ENCODE assay signal across 28 mouse cellular contexts in the genomic region with DNA sequence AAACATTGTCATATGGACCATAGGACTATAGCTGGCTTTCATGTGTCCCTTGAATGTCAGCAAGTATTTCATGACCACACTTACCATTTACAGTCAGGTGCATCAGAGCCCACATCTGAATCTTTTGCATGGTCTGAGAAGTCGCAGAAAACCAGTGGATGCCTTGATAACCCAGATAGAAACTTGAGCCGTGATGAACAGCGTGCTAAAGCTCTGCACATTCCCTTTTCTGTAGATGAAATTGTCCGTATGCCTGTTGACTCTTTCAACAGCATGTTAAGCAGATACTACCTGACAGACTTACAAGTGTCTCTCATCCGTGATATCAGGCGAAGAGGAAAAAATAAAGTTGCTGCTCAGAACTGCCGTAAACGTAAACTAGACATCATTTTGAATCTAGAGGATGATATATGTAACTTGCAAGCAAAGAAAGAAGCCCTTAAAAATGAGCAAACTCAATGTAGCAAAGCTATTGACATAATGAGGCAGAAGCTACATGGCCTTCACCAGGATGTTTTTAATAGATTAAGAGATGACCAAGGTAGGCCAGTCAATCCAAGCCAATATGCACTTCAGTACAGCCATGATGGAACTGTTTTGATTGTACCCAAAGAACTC. TPM values are rescaled to one million over a fixed set of nuclear protein-coding genes. Genes with fewer than 3 reads are reported as not detected.
A peak's percentile ranks its signal among the peaks of the same experiment; 100 is the strongest.
DNase-seq lines count a peak whose midpoint lies in the region; ATAC-seq lines count a peak whose summit lies in the region.
"Had no signal": no experiment of that assay in that cellular context is flagged by ENCODE, and none has a peak within 500 bp of the region (broad histone marks: within the 10 kb centered on the region; RNA-seq: fewer than 3 reads in every experiment).

No protein-coding gene starts in this region.

- 0 out of 2 replicates have a peak overlapping the region, but pooled peaks have one; percentile 12 for H3K27ac ChIP-seq in heart, embryonic 13.5 days (replicated peaks)
- H3K27ac ChIP-seq: embryonic facial prominence, embryonic 13.5 days; forebrain, embryonic 10.5 days; hindbrain, embryonic 12.5 days; hindbrain, postnatal 0 days; limb, embryonic 15.5 days; liver, embryonic 13.5 days; stomach, embryonic 15.5 days had no signal

- intact Hi-C loops in heart, postnatal 10 days (cut with DNase I), result no loop called here

- WGBS in heart, embryonic 13.5 days, result 69% methylated on average over 8 of the region's 8 CpGs

- no peaks in the 10 kb centered on the region for H3K9me3 ChIP-seq in heart, embryonic 13.5 days
- H3K9me3 ChIP-seq: embryonic facial prominence, embryonic 13.5 days; forebrain, embryonic 10.5 days; hindbrain, embryonic 12.5 days; limb, embryonic 15.5 days; liver, embryonic 13.5 days; stomach, embryonic 15.5 days had no signal

- ATAC-seq in heart, embryonic 13.5 days (ENCODE audit: extremely low read depth, insufficient number of reproducible peaks, low FRiP score, low TSS enrichment), result no peak
- ATAC-seq: forebrain, embryonic 16.5 days; hindbrain, postnatal 0 days; intestine, embryonic 16.5 days; Patski had no signal

- H3K9ac ChIP-seq in heart, embryonic 13.5 days, result no peak overlapping the region
- H3K9ac ChIP-seq: embryonic facial prominence, embryonic 13.5 days; hindbrain, embryonic 12.5 days; limb, embryonic 15.5 days; liver, embryonic 13.5 days; stomach, embryonic 15.5 days had no signal

- 0 out of 2 replicates have a peak, but pooled peaks cover 4% of the 10 kb centered on the region for H3K4me1 ChIP-seq in heart, embryonic 13.5 days
- H3K4me1 ChIP-seq: hindbrain, embryonic 12.5 days; stomach, embryonic 15.5 days had no signal

- H3K4me2 ChIP-seq in heart, embryonic 13.5 days, result no peak overlapping the region
- H3K4me2 ChIP-seq: embryonic facial prominence, embryonic 13.5 days; hindbrain, embryonic 12.5 days; limb, embryonic 15.5 days; liver, embryonic 13.5 days; stomach, embryonic 15.5 days had no signal

- no peaks in the 10 kb centered on the region for H3K27me3 ChIP-seq in heart, embryonic 13.5 days (replicated peaks)
- H3K27me3 ChIP-seq: embryonic facial prominence, embryonic 13.5 days; hindbrain, embryonic 12.5 days; limb, embryonic 15.5 days; liver, embryonic 13.5 days; Patski; stomach, embryonic 15.5 days had no signal

- peaks cover 48% of the 10 kb centered on the region for H3K36me3 ChIP-seq in heart, embryonic 13.5 days

- no peak overlapping the region for H3K4me3 ChIP-seq in heart, embryonic 13.5 days
- H3K4me3 ChIP-seq: embryonic facial prominence, embryonic 13.5 days; forebrain, embryonic 10.5 days; hindbrain, embryonic 12.5 days; limb, embryonic 15.5 days; liver, embryonic 13.5 days; stomach, embryonic 15.5 days had no signal

- DNase-seq in heart, postnatal 10 days, result no peak
- peak; percentile 35 for DNase-seq in 3T3-L1 (ENCODE audit: low read depth, low spot score)
- peak; percentile 11 for DNase-seq in Muller cell, postnatal 12 days (ENCODE audit: inconsistent ontology term)
- DNase-seq in retina, embryonic 14.5 days (ENCODE audit: low spot score), result peak; percentile 15
- DNase-seq in layer of hippocampus, postnatal 10 days (ENCODE audit: low spot score in 2 of 2), result no peak
- DNase-seq in embryo, embryonic 10.5 days (ENCODE audit: low spot score), result no peak
- no peak for DNase-seq in MN1 (ENCODE audit: low spot score)
- DNase-seq: adrenal gland, postnatal 14 days; B cell, adult 2 months; cerebellum, adult 11 months; cerebellum, adult 9-10 months; kidney, adult 8-10 months; kidney, postnatal 10 days; liver, embryonic 13.5 days; lung, adult 18-20 months; lung, postnatal 14 days; right cerebral cortex, postnatal 4 days had no signal

RNA-seq across cellular contexts. Expression of a gene that starts 11.8 kb away (rescaled TPM):
- polyA plus RNA-seq in heart, embryonic 13.5 days (2015; fragmentation: Nextera tagmentation; extraction: Ambion mirVana), result 1,097 and 1,199 TPM in 2 replicates
- total RNA-seq in heart, postnatal 10 days (2021), result 100 to 1,000 TPM; 510 to 554 TPM
- total RNA-seq in layer of hippocampus, postnatal 10 days (2021), result 100 to 1,000 TPM; 703 to 723 TPM

RNA-seq across cellular contexts. Expression of a gene that starts 12.3 kb away (rescaled TPM):
- polyA plus RNA-seq in heart, embryonic 13.5 days (2015; fragmentation: Nextera tagmentation; extraction: Ambion mirVana), result 320 and 353 TPM in 2 replicates
- 100 to 1,000 TPM; 113 to 126 TPM for total RNA-seq in heart, postnatal 10 days (2021)
- 100 to 1,000 TPM; 184 to 186 TPM for total RNA-seq in layer of hippocampus, postnatal 10 days (2021)

RNA-seq across cellular contexts. Expression of a gene that starts 25.4 kb away (rescaled TPM):
- polyA plus RNA-seq in heart, embryonic 13.5 days (2015; fragmentation: Nextera tagmentation; extraction: Ambion mirVana), result 3.0 and 3.1 TPM in 2 replicates
- 1 to 10 TPM in 1 of 2 experiments, under 1 TPM in 1; 0.36 to 1.4 TPM for total RNA-seq in heart, postnatal 10 days (2021)
- total RNA-seq in layer of hippocampus, postnatal 10 days (2021), result 1 to 10 TPM; 4.4 to 4.7 TPM
- total RNA-seq: gastrocnemius, adult 8-10 months had no signal

Comparison
In these comparisons a context has a peak if more than half of its experiments do, and no peak if none do; other contexts are left out.
1. DNase-seq: peak in 3T3-L1 (single experiment), Muller cell, postnatal 12 days (single experiment) and retina, embryonic 14.5 days (single experiment); none in heart, postnatal 10 days (0 of 2), layer of hippocampus, postnatal 10 days (0 of 2), embryo, embryonic 10.5 days (single experiment) and MN1 (single experiment).